Mouse (Mus musculus) C2C12 (cell line): ENCODE results near the gene Bbx.

Experiments
- CTCF ChIP-seq: IDR thresholded peaks from one replicate; pipeline ENCODE4 v1.5.1; 2011; ENCODE audit not compliant: control insufficient read depth, insufficient read depth, insufficient read length
- USF1 ChIP-seq: IDR thresholded peaks from one replicate; pipeline ENCODE4 v1.6.1; 2011; ENCODE audit warnings: low read depth, mild to moderate bottlenecking, control low read depth, moderate library complexity

DNA sequence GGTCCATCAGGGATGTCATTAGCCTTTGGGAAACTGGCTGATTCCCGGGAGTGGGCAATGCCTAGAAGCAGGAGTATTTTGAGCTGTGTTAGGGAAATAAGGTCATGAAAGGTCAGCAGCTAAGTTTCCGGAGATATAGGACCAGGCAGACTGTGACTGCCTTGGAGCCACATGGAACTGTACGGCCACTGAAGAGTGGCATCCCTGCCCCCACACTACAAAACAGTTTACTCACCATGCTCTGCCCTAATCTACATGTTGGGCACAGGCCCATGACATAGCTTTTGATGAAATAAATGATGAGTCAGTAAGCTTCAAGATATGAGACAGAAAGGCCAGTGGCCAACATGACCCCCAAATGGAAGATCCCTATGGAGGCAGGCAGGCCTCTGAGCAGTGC lies 60.7 kb downstream of the Bbx start:
- TF ChIP-seq CTCF (no peak), USF1 (no peak)
